Mouse (Mus musculus): ENCODE measurements around the gene Dock9. TPM values are rescaled to one million over a fixed set of nuclear protein-coding genes. Genes with fewer than 3 reads are reported as not detected.

The Dock9 gene
- total and polyA plus RNA-seq, 3 experiments: 9.3 to 12.2 (median 10.3) TPM

- in situ Hi-C loops (cut with MboI; ENCODE audit: low pct_ligation_motif_present, low pct_unique_long_range_greater_than_20kb, low sequenced_read_pairs): no loop called here
- no peaks in the 10 kb centered on the region for H3K4me1 ChIP-seq (ENCODE audit: control insufficient read depth in 1 of 2, insufficient read depth in 2 of 2)
- no peaks in the 10 kb centered on the region for H3K36me3 ChIP-seq (replicated peaks in 1 of 2; ENCODE audit: control insufficient read depth in 1 of 2, insufficient read depth in 1 of 2, low read length in 1 of 2)
- H3K79me2 ChIP-seq (replicated peaks; ENCODE audit: control insufficient read depth, extremely low read depth, insufficient read depth, poor library complexity, severe bottlenecking): no peaks in the 10 kb centered on the region
- no peak overlapping the region for H3K27ac ChIP-seq (ENCODE audit: insufficient read depth, low read depth)
- H3K4me2 ChIP-seq (ENCODE audit: insufficient read depth, low read depth, poor library complexity, severe bottlenecking): no peak overlapping the region
- no peak for TF ChIP-seq ZC3H11A (IDR thresholded peaks at IDR 0.05; ENCODE audit: low read depth, low read length)
- no peak overlapping the region for H3K4me3 ChIP-seq (replicated peaks in 1 of 3; ENCODE audit: low read depth in 2 of 3, low read length in 2 of 3, poor library complexity in 1 of 3)
- H3K9ac ChIP-seq (ENCODE audit: insufficient read depth, low read depth): no peak overlapping the region
- H3K9me3 ChIP-seq (replicated peaks; ENCODE audit: low read length): peaks cover 18% of the 10 kb centered on the region
- DNase-seq (ENCODE audit: extremely low read depth): no peak
- dilution Hi-C loops (cut with MboI; ENCODE audit: extremely low pct_ligation_motif_present, extremely low pct_unique_long_range_greater_than_20kb, low sequenced_read_pairs): no loop called here
- no peaks in the 10 kb centered on the region for H3K27me3 ChIP-seq (replicated peaks)
Observed at GRCm38 (mm10) chr14:121806791-121807190, 9.2 kb upstream of the Dock9 start.

- Histone ChIP-seq H3K4me2 (ENCODE audit: insufficient read depth, low read depth, poor library complexity, severe bottlenecking) (no peak overlapping the region), H3K27me3 (replicated peaks) (no peaks in the 10 kb centered on the region), H3K79me2 (replicated peaks; ENCODE audit: control insufficient read depth, extremely low read depth, insufficient read depth, poor library complexity, severe bottlenecking) (no peaks in the 10 kb centered on the region), H3K4me3 (replicated peaks in 1 of 3; ENCODE audit: low read depth in 2 of 3, low read length in 2 of 3, poor library complexity in 1 of 3) (no peak overlapping the region), H3K27ac (ENCODE audit: insufficient read depth, low read depth) (no peak overlapping the region), H3K9me3 (replicated peaks; ENCODE audit: low read length) (peaks cover 16% of the 10 kb centered on the region), H3K4me1 (ENCODE audit: control insufficient read depth in 1 of 2, insufficient read depth in 2 of 2) (no peaks in the 10 kb centered on the region), H3K9ac (ENCODE audit: insufficient read depth, low read depth) (no peak overlapping the region), H3K36me3 (replicated peaks in 1 of 2; ENCODE audit: control insufficient read depth in 1 of 2, insufficient read depth in 1 of 2, low read length in 1 of 2) (no peaks in the 10 kb centered on the region)
- DNase-seq (ENCODE audit: extremely low read depth): no peak
- dilution Hi-C loops (cut with MboI; ENCODE audit: extremely low pct_ligation_motif_present, extremely low pct_unique_long_range_greater_than_20kb, low sequenced_read_pairs): no loop called here
- in situ Hi-C loops (cut with MboI; ENCODE audit: low pct_ligation_motif_present, low pct_unique_long_range_greater_than_20kb, low sequenced_read_pairs): no loop called here
- TF ChIP-seq MAZ (IDR thresholded peaks at IDR 0.05; ENCODE audit: low read depth, low read length) (no peak), MEF2A (IDR thresholded peaks at IDR 0.05; ENCODE audit: borderline replicate concordance, low read depth, low read length) (no peak), ETS1 (conservative IDR thresholded peaks at IDR 0.05; ENCODE audit: low read depth, low read length) (no peak), ZMIZ1 (IDR thresholded peaks at IDR 0.05; ENCODE audit: low read depth, low read length) (no peak), TBP (conservative IDR thresholded peaks at IDR 0.05; ENCODE audit: low read depth, low read length) (no peak), MXI1 (IDR thresholded peaks at IDR 0.05; ENCODE audit: low read depth, low read length) (no peak), USF2 (conservative IDR thresholded peaks at IDR 0.05; ENCODE audit: low read depth, low read length) (no peak), ZKSCAN1 (IDR thresholded peaks at IDR 0.05; ENCODE audit: borderline replicate concordance, low read depth, low read length) (no peak), PAX5 (IDR thresholded peaks at IDR 0.05; ENCODE audit: low read length) (no peak), E2F4 (IDR thresholded peaks at IDR 0.05; ENCODE audit: insufficient replicate concordance, low read depth, low read length) (no peak), UBTF (IDR thresholded peaks at IDR 0.05; ENCODE audit: low read depth, low read length) (no peak), GABPA (IDR thresholded peaks at IDR 0.05; ENCODE audit: insufficient replicate concordance, low read depth, low read length) (no peak), POLR2A (IDR thresholded peaks at IDR 0.05; ENCODE audit: low read depth, low read length) (no peak), EP300 (IDR thresholded peaks at IDR 0.05; ENCODE audit: low read length) (no peak), POLR2AphosphoS2 (IDR thresholded peaks at IDR 0.05; ENCODE audit: low read depth, low read length) (no peak), NRF1 (IDR thresholded peaks at IDR 0.05; ENCODE audit: low read depth, low read length) (no peak)
Observed at GRCm38 (mm10) chr14:121806316-121806715, 8.7 kb upstream of the Dock9 start.

Data from CH12.LX (cell line).